Mouse (Mus musculus) olfactory bulb, adult 2 months (tissue): Measurements from ENCODE around the gene Tbc1d16.

Experiments used
- CTCF ChIP-seq: fragments of 200-500 bp; IDR thresholded peaks from 2 replicates; pipeline ENCODE4 v1.5.1; 2012; ENCODE audit warnings: low read depth, mild to moderate bottlenecking, low read length, moderate library complexity; ENCODE audit not compliant: insufficient read depth
- POLR2A ChIP-seq: fragments of 200-500 bp; IDR thresholded peaks from 2 replicates; pipeline ENCODE4 v1.6.1; 2012; ENCODE audit warnings: mild to moderate bottlenecking, low read depth, low read length, moderate library complexity; ENCODE audit not compliant: insufficient read depth

GRCm38 (mm10) chr11:119224926-119225325 is 3.4 kb downstream of the Tbc1d16 start:
- TF ChIP-seq POLR2A (no peak), CTCF (no peak)
